Mouse (Mus musculus) kidney, adult 2 months (tissue): ENCODE measurements around the gene Celsr1. TPM values are rescaled to one million over a fixed set of nuclear protein-coding genes. Genes with fewer than 3 reads are reported as not detected.

Experiments used
- DNase-seq: peaks from one replicate; pipeline ENCODE4 v3.0.0; 2021
- H3K27ac ChIP-seq: fragments of 200-500 bp; 2 replicates; pipeline ENCODE4 v1.5.1; 2012; ENCODE audit warnings: low read depth, low read length, control low read depth, inconsistent platforms; ENCODE audit not compliant: insufficient read depth
- H3K27me3 ChIP-seq: fragments of 200-500 bp; replicated peaks from 2 replicates; pipeline ENCODE4 v1.6.1; 2012; ENCODE audit warnings: mild to moderate bottlenecking, moderate library complexity, low read length, inconsistent platforms; ENCODE audit not compliant: control insufficient read depth, insufficient read depth
- H3K36me3 ChIP-seq: fragments of 200-500 bp; 2 replicates; pipeline ENCODE4 v1.6.1; 2012; ENCODE audit warnings: mild to moderate bottlenecking, moderate library complexity, low read length, inconsistent platforms; ENCODE audit not compliant: control insufficient read depth, insufficient read depth
- H3K4me1 ChIP-seq: fragments of 200-500 bp; 2 replicates; pipeline ENCODE4 v1.6.1; 2011; ENCODE audit warnings: low read length; ENCODE audit not compliant: control insufficient read depth, insufficient read depth
- H3K4me3 ChIP-seq: fragments of 200-500 bp; 2 replicates; pipeline ENCODE4 v1.5.1; 2011; ENCODE audit warnings: mild to moderate bottlenecking, low read depth, low read length, control low read depth; ENCODE audit not compliant: insufficient read depth
- CTCF ChIP-seq: fragments of 200-500 bp; conservative IDR thresholded peaks from 2 replicates; pipeline ENCODE4 v1.5.1; 2011; ENCODE audit warnings: low read depth, mild to moderate bottlenecking, control low read depth, low read length, moderate library complexity, mixed read lengths; ENCODE audit not compliant: insufficient read depth, insufficient read length
- POLR2A ChIP-seq: fragments of 200-500 bp; IDR thresholded peaks from one replicate; pipeline ENCODE4 v1.6.1; 2011; ENCODE audit warnings: low read depth, low read length, control low read depth
- WGBS: fragments of 180-500 bp; shearing (Covaris S2); methylation state at CpG from one replicate; pipeline ENCODE4 v1.1.7; 2018; 5-methylcytosine and 5-hydroxymethylcytosine counted together
- polyA plus RNA-seq: library from polyadenylated mRNA; depleted of rRNA; stranded (reverse); fragments of >200 nt; gene quantifications from 2 replicates; pipeline ENCODE4 v1.2.3, GENCODE M21; 2012

Celsr1 gene
- polyA plus RNA-seq, 1 experiment, result 12.4 TPM

DNA sequence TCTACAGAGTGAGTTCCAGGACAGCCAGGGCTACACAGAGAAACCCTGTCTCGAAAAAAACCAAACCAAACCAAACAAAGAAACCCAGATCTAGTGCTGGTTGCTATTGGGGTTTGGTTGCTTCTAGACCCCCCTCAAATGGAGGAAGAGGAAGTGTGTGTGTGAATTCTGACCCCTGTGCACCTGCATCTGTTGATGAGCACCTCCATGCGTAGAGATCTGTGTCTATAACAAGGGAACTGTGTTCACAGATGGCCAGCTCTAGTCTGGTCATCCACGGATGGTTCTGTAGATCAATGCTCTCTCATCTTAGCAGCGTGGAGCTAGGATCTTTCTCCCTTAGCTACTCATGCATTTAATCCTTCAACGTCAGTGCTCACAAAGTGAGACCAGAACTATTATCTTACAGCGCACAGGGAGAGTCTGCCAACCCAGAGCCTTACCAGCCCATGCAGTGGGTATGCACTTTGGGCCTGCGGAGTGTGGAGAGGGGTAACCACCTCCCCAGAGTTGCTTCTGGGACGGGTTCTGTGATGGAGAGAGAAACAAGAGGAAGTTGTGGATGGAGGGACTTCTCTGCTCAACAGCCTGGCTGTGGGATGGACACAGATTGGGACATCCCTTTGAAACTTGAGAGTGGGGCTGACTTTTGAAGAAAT, 30.7 kb upstream of the Celsr1 start:
- no peak for DNase-seq
- WGBS, result 58% methylated on average over 8 of the region's 8 CpGs
- Histone ChIP-seq H3K36me3 (no peaks in the 10 kb centered on the region), H3K4me1 (peaks cover 23% of the 10 kb centered on the region; the same call in 1 of the 2 replicates), H3K4me3 (no peak overlapping the region), H3K27me3 (no peaks in the 10 kb centered on the region), H3K27ac (no peak overlapping the region)
- TF ChIP-seq POLR2A, result no peak
- no peak for TF ChIP-seq CTCF

DNA sequence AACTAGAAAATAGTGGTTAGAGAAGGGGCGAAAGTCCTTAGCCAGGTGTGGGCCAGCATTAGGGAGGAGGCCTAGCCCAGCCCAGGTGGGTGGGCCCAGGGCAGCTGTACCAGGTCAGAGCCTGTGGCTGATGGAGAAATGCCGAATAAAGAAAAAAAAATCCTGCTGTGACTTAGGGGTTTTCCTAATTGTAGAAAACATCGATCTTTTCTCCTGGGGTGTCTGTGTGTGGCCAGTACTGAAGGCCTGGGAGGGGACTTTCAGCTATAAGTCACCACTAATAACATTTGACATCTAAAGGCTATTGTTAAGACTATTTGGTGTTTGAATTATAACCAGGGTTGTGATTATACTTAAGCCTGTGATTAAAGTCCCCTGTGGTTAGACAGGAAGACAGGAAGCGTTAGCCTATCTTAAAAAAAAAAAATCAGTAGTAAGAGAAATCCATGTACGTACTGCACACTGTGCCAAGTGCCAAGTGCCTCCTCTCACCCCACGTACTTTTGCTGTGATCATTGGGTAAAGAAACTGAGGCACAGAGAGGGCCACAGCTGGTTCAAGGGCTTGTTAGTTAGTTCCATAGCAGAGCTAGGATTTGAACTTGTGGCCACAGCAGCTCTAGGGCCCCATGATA, 28.4 kb upstream of the Celsr1 start:
- no peak overlapping the region for H3K27ac ChIP-seq
- H3K36me3 ChIP-seq, result no peaks in the 10 kb centered on the region
- TF ChIP-seq POLR2A, result no peak
- no peak for TF ChIP-seq CTCF
- WGBS, result 39% methylated on average over 6 of the region's 6 CpGs
- no peak overlapping the region for H3K4me3 ChIP-seq
- H3K4me1 ChIP-seq, result peaks cover 28% of the 10 kb centered on the region; the same call in 1 of the 2 replicates
- DNase-seq, result no peak
- H3K27me3 ChIP-seq, result no peaks in the 10 kb centered on the region

DNA sequence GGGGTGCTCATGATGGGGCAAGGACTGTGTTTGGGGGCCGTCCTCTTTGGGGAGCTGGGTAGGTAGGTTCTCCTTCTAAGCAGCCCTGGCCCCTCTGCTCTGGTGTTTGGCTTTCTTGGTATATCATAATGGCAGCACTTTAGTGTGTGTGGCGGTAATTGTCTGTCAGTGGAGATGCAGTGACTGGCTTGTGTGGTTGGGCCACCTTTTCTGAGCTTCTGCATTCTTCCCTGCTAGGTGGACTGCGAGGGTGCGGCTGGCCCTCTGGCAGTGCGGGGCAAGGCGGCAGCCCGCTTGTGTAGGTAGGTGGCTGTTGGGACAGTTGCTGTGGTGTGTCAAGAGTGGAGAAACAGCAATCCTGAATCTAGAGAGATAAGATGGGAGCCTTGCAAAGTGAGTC, 27.6 kb upstream of the Celsr1 start:
- H3K27me3 ChIP-seq, result no peaks in the 10 kb centered on the region
- no peaks in the 10 kb centered on the region for H3K36me3 ChIP-seq
- no peak overlapping the region for H3K27ac ChIP-seq
- no peak for TF ChIP-seq CTCF
- TF ChIP-seq POLR2A, result no peak
- WGBS, result 90% methylated on average over 7 of the region's 7 CpGs
- no peak for DNase-seq
- H3K4me3 ChIP-seq, result no peak overlapping the region
- peaks cover 28% of the 10 kb centered on the region; the same call in 1 of the 2 replicates for H3K4me1 ChIP-seq

DNA sequence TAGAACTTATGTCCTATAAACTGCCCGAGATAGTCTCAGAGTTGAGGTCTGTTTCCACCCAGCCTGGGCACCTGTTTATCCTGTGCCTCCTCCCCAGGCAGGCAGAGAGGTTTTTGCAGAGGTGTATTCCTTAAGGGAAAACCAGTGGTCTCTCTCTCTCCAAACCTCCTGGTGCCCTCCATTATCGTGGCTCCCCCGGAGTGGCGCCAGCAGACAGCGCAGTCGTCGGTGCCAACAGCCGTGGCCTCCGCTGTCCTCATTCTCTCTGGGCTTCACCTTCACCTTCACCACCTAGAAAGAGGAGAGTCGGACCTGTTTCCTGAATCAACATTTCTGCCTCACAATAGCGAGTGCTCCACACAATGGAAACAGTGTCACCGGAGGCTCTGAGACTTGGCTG, 27.0 kb upstream of the Celsr1 start:
- H3K4me3 ChIP-seq, result no peak overlapping the region
- no peaks in the 10 kb centered on the region for H3K36me3 ChIP-seq
- TF ChIP-seq POLR2A (no peak), CTCF (no peak)
- no peaks in the 10 kb centered on the region for H3K27me3 ChIP-seq
- peaks cover 28% of the 10 kb centered on the region; the same call in 1 of the 2 replicates for H3K4me1 ChIP-seq
- WGBS, result 79% methylated on average over 12 of the region's 12 CpGs
- no peak overlapping the region for H3K27ac ChIP-seq
- DNase-seq, result no peak

DNA sequence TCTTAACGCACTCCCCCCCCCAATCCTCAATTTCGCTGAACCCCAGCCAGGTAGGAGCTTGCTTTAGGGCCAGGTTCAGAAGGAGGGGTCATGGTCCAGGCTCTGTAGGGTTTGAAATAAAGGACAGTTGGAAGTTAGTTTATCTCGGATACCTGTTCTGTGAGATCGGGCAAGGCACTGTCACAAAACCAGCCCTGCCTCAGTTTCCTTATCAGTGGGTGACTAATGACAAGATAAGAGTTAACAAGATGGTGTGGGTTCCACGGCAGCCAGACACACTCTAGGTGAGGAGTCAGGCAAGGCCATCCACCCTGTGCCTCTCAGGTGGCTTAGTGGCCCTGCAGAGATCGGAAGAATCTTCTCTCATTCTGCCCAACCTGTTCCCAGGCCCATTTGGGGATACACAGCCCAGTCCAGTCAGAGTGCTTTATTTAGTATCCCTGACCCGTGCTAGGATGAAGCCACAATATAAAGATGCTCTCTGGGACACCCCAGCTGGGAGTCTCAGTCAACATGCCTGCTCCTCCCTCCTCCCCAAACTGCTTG, 26.3 kb upstream of the Celsr1 start:
- no peak for TF ChIP-seq POLR2A
- TF ChIP-seq CTCF, result no peak
- DNase-seq, result no peak
- peaks cover 23% of the 10 kb centered on the region; the same call in 1 of the 2 replicates for H3K4me1 ChIP-seq
- 75% methylated on average over 7 of the region's 7 CpGs for WGBS
- no peaks in the 10 kb centered on the region for H3K36me3 ChIP-seq
- H3K27me3 ChIP-seq, result no peaks in the 10 kb centered on the region
- H3K27ac ChIP-seq, result no peak overlapping the region
- H3K4me3 ChIP-seq, result no peak overlapping the region

DNA sequence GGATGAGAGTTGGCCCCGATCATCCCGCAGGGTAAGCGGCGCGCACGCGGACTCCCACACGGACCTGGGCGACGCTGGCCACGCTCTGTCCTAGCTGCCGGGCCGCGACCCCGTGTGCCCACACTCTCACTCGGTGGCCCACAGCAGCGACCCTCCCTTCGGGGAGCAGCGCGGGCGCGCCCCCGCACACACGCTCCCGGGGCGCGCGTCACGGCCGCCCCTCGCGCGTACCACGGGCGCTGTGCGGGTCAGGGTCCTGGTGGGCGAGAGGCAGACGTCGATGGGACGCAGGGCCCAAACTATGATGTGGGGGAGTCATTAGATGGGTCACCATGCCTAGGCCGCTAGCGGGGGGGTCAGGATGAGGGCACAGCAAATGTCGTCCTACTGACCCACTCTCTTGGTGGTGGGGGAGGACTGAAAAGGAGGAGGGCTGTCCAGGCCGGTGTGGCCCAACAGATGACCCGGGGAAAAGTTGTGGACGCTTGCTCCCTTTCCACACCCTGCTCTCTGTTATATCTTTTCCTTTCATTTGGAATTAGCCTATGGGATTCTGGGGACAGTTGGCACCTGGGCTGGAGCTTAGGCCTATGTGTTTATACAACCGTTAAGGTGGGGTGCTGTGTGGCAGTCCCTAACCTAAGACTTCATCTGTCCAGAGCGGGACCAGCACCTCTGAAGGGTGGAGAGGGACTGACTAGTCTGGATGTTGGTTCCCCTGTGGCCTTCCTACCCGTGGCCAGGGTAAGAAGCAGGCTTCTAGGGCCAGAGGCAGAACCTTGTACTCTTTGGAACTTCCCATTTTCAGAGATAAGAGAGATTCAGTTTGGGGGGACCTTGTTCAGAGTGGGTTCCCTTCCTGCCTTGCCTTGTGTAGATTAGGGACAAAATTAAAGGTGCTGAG, 25.6 kb upstream of the Celsr1 start:
- DNase-seq, result peak; percentile 38
- TF ChIP-seq POLR2A (no peak), CTCF (no peak)
- peak overlapping the region; percentile 36 for H3K27ac ChIP-seq

DNA sequence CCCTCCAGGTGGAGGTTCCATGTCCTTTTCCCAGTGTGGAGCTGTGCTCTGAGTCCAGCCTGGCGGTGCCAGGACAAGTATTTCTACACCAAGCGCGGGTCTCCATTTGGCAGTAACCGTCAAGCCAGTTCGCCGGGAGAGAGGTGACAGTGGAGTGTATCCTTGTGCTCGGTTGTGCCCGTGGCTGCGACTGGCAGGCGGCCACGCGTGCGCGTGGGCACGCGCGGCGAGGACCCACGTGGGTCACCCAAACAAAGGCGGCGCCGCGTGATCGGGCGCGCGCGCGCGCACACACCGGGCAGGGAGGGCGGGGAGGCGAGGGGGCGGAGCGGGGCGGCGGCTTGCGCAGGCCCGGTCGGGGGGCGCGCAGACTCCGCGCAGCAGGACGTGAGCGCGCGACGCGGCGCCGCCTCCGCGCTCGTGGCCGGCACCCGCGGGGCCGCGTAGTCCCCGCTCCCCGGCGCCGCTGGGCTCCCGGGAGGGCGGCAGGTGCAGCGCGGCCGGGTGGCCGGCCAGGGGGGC, 24.9 kb upstream of the Celsr1 start:
- TF ChIP-seq CTCF (no peak), POLR2A (no peak)
- peak overlapping the region; percentile 36 for H3K27ac ChIP-seq
- peak overlapping the region; percentile 75 for H3K4me3 ChIP-seq
- 1% methylated on average over 65 of the region's 70 CpGs for WGBS
- H3K4me1 ChIP-seq, result peaks cover 15% of the 10 kb centered on the region; the same call in 1 of the 2 replicates
- DNase-seq, result peak; percentile 93
- H3K27me3 ChIP-seq, result no peaks in the 10 kb centered on the region
- no peaks in the 10 kb centered on the region for H3K36me3 ChIP-seq

More for the DNA sequence above, 25.6 kb upstream of the Celsr1 start:
- WGBS, result 2% methylated on average over 49 of the region's 49 CpGs
- Histone ChIP-seq H3K27me3 (no peaks in the 10 kb centered on the region), H3K4me3 (peak overlapping the region; percentile 75), H3K36me3 (no peaks in the 10 kb centered on the region), H3K4me1 (peaks cover 17% of the 10 kb centered on the region; the same call in 1 of the 2 replicates)
